Mouse (Mus musculus): ENCODE measurements around the gene Gm29564. TPM values are rescaled to one million over a fixed set of nuclear protein-coding genes. Genes with fewer than 3 reads are reported as not detected.
"Not testable (repeated sequence)": the region's sequence is repeated elsewhere in the genome, so short reads cannot be mapped to it uniquely, and the experiment has no call there.

The Gm29564 gene
- not detected for total RNA-seq (2021)
- long read RNA-seq, experiment 1 = 0 reads
- long read RNA-seq, experiment 2 = 0 reads

- DNase-seq (ENCODE audit: low spot score in 2 of 2) = not testable (repeated sequence)
These were observed at the start of gene Gm29564 for GRCm38 (mm10) chrY:78212693-78213092. TSS of gene Gm29564 (plus strand) at chrY:78212993.

Other genes starting within 250 kb of the Gm29564 start
- gene Gm20867, start 249.8 kb upstream of the Gm29564 start, total RNA-seq (2021) = not detected